Mouse (Mus musculus): ENCODE results near the gene Actr10. TPM values are rescaled to one million over a fixed set of nuclear protein-coding genes. Genes with fewer than 3 reads are reported as not detected.

The Actr10 gene
- total RNA-seq, 2 experiments from 2014 or later = 165 to 176 TPM

- DNase-seq = peak; percentile 85
Observed at GRCm38 (mm10) chr12:70968141-70968790, 30.6 kb downstream of the Actr10 start.

- peak; percentile 90 for DNase-seq
Observed at GRCm38 (mm10) chr12:70968791-70969307, 31.2 kb downstream of the Actr10 start.

- peak; percentile 57 for DNase-seq
Observed at GRCm38 (mm10) chr12:70969485-70970184, 32.0 kb downstream of the Actr10 start.

- DNase-seq = no peak
Observed at GRCm38 (mm10) chr12:70973831-70974230, 36.2 kb downstream of the Actr10 start.

GRCm38 (mm10) chr12:70974441-70975266, 37.0 kb downstream of the Actr10 start, which contains the start of gene Psma3:
Psma3 (plus strand) TSS chr12:70974621.
- DNase-seq = peak; percentile 90

GRCm38 (mm10) chr12:70975406-70975805, 37.7 kb downstream of the Actr10 start:
- no peak for DNase-seq

- no peak for DNase-seq
Observed at GRCm38 (mm10) chr12:70975891-70976290, 38.2 kb downstream of the Actr10 start.

- DNase-seq = no peak
Observed at GRCm38 (mm10) chr12:70978345-70978744, 40.7 kb downstream of the Actr10 start.

- no peak for DNase-seq
Observed at GRCm38 (mm10) chr12:70984855-70985550, 47.3 kb downstream of the Actr10 start.

GRCm38 (mm10) chr12:70997225-70997624, 59.6 kb downstream of the Actr10 start:
- DNase-seq = no peak

GRCm38 (mm10) chr12:70999423-70999903, 61.8 kb downstream of the Actr10 start:
- DNase-seq = peak; percentile 46

- no peak for DNase-seq
Observed at GRCm38 (mm10) chr12:71000344-71000743, 62.7 kb downstream of the Actr10 start.

GRCm38 (mm10) chr12:71001456-71001855, 63.8 kb downstream of the Actr10 start:
- DNase-seq = no peak

GRCm38 (mm10) chr12:71003760-71004426, 66.2 kb downstream of the Actr10 start:
- no peak for DNase-seq

- DNase-seq = no peak
Observed at GRCm38 (mm10) chr12:71006141-71006540, 68.5 kb downstream of the Actr10 start.

GRCm38 (mm10) chr12:71006901-71007300, 69.2 kb downstream of the Actr10 start:
- DNase-seq = no peak

GRCm38 (mm10) chr12:71009769-71010168, 72.1 kb downstream of the Actr10 start:
- DNase-seq = peak; percentile 62

Measured in heart, postnatal 4 days (tissue).